Mouse (Mus musculus): ENCODE measurements around the gene Atp5j2.

Gene Atp5j2

DNA sequence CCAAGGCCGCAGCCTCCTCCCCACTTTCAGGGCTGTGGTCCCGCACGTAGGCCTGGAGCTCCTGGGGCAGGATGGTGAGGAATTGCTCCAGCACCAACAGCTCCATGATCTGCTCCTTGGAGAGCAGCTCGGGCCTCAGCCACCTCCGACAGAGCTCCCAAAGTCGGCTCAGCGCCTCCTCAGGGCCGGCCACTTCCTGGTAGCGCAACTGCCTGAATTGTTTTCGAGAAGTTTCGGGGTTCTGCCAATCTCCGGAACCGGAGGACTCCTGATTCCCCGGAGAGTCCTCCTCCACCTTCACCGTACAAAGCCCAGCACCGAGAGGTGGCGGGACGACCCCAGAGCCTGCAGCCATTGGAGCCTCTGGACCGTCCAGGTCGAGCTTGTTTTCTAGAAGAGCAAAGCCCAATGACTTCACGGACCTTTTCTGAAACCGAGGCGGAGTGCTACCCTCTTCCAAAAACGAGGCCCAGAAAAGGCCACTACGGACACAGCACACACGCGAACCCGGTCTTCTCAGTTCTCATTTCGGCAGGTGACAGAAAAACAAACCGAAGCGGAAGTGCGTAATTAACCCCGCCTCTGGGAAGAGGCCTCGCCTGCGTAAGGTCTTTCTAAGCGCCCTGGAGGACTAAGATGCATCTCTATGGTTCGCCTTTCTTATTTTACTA lies 9.6 kb upstream of the Atp5j2 start, which contains the start of gene Zkscan14:
Gene Zkscan14, minus strand, starts transcription at position 548 of the 671 bp plus-strand sequence.
- peak; percentile 74 for DNase-seq (ENCODE audit: low spot score)

DNA sequence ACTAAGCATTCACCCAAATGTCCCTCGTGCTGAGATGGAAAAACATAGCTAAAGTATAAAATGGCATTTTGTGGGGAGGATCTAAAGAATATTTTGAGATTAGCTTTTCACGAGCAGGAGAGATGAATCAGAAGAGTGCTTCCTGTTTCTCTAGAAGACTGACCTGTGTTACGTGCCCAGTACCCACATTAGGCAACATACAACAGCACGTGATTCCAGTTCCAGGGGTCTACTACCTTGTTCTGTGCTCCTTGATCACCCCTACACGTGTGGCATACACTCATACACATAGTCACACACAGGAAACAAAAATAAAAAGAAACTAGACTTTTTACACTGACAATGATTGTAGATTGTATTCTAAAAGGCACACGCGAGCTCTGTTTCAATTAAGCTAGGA lies 8.5 kb upstream of the Atp5j2 start:
- no peak for DNase-seq (ENCODE audit: low spot score)

DNA sequence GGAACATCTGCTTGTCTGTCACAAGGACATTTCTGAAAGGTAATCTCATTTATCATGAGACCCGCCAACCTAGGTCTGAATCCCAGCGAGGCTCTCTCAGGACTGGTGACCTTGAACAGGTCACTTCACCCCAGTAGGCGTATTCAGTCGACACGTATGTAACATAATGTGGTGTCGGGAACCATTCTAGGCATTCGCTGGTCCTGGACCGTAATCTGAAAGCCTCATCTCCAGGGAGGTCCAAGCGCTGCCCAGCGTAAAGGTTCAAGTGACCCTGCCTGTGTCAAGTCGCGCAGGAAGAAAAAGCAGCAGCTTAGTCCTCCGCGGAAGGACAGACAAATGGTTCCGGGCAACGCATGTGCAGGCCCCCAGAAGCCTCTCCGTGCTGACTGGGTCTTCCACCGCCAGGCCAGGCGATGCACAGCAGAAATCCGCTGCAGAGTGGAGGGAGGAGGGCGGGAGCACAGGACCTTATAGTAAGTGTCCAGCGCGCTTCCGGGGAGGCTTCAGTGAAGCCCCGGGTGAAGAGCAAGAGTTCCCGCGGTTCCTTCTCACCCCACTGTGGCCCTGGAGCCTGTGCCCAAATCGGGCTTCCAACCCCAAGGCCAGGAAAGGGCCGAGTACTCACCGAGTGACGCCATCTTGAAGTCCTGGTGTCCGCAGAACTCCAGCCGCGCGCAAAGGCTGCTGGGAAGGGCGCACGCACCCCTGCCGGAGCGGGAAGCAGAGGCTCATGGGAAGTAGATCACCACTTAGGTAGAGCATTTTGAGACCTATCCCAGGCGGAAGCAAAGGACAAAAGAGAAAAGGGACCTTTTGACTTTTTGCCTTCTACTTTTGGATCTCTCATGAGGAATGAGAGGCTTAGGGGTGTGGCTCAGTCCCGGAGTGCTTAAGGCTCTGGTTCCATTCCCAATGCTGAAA lies 725 bp downstream of the Atp5j2 start:
- DNase-seq (ENCODE audit: low spot score): peak; percentile 90

DNA sequence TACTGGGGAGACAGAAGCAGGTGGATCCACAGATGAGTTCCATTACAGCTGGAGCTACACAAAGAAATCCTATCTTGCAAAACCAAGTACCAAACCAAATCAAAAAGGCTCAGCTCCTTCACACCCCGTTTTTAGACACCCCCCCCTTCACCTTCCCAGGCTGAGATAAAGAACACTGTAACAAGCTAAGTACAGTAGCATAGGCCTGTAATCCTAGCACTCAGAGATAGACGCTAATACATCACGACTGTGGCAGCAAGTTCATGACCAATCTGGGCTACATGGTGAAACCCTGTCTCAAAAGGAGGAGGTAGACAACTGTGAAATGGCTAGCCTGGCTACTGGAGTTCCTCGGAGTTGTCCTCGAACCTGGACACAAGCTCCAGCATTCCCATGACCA lies 1.5 kb downstream of the Atp5j2 start:
- no peak for DNase-seq (ENCODE audit: low spot score)

DNA sequence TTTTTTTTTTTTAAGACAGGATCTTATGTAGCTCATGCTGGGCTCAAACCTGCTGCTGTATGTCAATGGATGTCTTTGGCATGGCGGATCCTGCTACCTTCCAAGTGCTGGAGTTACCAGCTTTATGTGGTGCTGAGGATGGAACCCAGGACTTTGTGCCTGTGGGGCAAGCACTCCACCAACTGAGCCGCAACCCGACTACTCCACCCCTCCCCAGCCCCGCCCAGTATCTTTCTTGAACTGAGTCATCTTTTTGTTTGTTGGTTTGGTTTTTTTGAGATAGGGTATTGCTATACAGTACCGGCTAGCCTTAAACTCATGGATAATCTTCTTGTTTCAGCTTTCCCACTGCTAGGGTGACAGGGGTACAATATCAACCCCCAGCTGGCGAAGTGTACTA lies 2.4 kb downstream of the Atp5j2 start:
- DNase-seq (ENCODE audit: low spot score): no peak

DNA sequence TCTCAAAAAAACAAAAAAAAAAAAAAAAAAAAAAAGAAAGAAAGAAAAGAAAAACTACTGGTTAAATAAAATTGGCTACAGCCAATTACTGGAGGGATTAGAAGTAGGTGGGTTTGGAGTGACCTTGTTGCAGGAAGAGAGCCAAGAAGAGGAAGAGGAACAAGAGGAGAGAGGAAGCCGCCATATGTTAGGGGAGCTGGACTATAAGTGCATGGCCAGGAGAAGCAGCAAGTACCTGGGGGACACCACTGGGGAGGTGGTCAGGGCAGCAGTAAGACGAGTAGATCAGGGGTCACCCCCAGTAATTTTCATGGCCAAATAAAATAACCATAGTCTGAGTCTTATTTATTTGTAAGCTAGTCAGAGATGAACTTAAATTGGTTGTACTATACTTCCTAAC lies 6.6 kb downstream of the Atp5j2 start:
- DNase-seq (ENCODE audit: low spot score): no peak

DNA sequence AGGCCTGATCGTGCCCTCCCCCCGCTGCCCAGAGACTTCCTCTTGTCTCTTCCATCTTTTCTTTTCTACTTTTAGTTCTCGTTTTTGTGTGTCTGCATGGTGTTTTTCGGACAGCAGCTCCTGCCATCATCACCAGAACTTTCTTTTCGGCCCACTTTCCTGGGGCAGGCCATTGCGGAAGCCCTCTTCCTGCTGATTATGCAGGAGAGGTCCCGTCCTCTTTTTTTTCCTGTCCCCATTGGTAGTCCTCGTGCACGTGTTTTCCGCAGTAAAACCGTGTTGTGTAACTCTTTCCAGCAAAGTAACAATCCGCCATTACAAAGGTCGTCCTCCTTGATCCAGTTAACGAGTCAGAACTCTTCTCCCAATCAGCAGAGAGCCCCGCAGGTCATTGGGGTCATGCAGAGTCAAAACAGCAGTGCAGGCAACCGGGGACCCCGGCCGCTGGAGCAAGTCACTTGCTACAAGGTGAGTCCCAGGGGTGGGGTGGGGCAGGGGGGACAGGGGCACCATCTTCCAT lies 13.3 kb downstream of the Atp5j2 start:
- DNase-seq (ENCODE audit: low spot score): no peak

DNA sequence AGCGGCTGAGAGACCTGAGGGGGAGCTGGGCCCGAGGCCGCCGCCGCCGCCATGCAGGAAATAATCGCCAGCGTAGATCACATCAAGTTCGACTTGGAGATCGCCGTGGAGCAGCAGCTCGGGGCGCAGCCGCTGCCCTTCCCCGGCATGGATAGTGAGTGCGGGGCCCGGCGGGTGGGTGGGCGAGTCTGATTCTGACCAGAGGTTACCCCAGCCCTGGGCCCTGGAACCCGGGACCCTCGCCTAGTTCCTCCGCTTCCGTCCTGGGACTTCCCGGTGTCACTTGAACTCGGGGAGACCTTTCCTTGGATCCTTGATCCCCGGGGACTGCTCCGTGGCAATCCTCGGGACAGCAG lies 24.6 kb downstream of the Atp5j2 start:
- DNase-seq (ENCODE audit: low spot score): no peak

DNA sequence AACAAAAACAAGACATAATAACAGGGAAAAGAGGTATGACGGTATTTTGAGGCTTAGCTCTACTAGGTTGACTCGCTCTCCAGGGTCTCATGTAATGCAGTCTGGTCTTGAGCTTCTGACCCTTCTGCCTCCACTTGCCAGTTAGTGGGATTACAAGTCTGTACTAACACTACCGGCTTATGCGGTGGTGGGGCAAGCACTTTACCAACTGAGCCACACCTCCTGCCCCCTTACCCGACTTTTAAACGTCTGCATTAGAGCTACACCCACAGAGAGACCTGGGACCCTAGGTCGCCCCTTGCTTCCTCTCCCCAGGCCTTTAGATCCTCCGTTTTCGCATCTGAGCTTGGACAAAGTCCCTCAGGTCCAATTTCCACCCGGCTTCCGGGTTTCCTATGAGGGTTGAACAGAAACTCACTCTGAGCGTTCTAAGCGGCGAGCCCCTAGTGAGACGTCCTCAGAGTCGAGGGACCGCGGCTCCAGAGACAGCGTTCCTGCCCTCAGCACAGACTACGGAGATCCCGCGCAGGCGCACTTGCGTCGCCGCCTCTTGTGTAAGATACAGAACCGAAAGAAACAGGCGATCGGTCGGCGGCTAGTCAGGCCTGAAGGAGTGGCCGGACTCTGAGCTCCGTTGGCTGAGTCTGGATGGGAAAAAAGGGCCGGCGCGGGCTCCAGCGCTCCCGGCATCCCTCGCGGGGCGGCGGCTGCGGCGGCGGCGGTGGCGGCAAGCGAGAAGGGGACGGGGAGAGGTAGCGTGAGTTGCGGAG lies 25.1 kb downstream of the Atp5j2 start, which contains the start of the genes Ptcd1 and Cpsf4:
Gene Ptcd1, minus strand, starts transcription at position 573 of the 770 bp plus-strand sequence.
Gene Cpsf4, plus strand, starts transcription at position 678 of the 770 bp plus-strand sequence.
- peak; percentile 99 for DNase-seq (ENCODE audit: low spot score)

DNA sequence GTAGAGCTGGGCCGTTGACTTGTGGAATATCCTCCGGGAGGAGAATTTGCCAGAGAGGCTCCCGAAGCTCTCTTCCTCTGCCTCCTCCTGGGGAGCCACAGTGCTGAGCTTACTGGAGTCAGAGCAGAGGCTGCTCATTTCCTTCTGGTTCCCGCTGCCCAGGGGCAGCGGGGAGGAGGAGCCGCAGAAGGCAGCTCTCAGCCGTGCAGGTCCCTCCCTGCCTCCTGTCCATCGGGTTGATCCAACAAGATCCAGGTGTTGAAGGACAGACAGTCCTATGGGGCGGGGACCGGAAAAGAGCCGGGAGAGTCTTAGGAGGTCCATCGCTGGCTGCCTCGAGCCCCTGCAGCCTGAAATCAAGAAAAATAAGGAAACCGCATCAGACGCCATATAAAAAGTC lies 26.7 kb downstream of the Atp5j2 start:
- DNase-seq (ENCODE audit: low spot score): no peak

DNA sequence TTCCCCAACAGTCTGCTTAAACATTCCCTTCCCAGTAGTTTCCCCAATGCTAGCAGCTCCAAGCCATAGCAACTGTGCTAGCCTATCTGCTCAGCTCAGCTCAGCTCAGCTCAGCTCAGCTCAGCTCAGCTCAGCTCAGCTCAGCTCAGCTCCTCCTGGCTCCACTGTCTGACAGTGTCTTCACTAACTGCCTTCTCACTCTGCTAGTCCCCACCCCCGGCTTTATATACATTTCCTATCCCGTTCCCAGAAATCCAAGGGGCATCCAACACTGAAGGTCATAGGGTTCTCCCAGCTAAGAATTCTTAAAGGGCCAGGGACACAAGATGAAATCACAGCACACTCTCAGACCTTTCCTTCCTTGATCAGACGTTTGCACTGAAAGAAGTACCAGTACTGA lies 27.2 kb downstream of the Atp5j2 start:
- no peak for DNase-seq (ENCODE audit: low spot score)

DNA sequence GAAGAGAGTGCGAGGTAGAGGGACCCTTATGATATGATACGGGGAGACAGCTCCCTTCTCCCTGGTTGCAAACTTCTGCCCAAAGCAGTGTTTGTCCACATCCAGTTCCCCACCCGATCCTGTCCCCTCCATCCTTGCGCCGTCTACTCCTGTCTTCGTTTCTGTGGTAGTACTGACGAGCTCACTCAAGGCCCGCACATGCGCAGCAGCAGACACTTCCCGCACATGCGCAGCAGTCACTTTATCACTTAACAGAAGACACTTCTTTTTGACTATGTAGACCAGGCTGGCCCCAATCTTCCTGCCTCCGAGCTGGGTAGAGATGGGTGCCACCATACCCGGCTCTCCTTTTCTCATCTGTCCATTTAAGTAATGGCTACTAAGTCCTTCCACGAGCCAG lies 30.5 kb downstream of the Atp5j2 start:
- no peak for DNase-seq (ENCODE audit: low spot score)

DNA sequence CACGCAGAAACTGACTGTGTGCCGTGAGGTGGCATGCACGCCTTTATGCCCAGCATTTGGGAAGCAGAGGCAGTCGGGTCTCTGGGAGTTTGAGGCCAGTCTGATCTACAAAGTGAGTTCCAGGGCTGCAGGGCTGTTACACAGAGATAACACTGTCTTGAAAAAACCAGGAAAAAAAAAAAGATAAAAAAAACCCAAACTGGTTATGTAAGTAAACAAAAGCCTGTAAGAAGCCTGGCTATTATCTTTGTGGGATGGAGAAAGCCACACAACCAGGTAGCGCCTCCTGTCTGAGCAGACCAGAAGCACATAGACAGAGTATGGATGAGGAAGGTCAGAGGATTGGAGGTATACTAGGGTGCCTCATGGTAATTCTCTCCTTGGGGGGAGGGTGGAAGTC lies 39.2 kb downstream of the Atp5j2 start:
- DNase-seq (ENCODE audit: low spot score): no peak

DNA sequence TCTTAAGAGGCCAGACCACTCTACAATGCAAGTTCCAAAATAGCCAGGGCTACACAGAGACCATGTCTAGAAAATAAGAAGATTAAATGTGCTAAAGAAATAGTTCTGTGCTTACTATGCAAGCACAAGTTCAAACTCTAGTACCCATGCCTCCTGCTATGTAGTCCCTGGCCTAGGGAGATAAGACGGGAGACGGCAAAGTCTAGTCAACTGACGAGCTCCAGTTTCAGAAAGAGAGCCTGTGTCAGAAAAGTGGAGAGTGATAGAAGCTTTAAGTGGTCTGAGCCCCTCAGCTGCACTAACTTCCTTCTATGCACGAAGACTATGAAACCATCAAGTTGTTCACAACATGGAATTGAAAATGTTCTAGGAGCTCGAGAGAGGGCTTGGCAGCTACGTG lies 42.6 kb downstream of the Atp5j2 start:
- DNase-seq (ENCODE audit: low spot score): no peak

DNA sequence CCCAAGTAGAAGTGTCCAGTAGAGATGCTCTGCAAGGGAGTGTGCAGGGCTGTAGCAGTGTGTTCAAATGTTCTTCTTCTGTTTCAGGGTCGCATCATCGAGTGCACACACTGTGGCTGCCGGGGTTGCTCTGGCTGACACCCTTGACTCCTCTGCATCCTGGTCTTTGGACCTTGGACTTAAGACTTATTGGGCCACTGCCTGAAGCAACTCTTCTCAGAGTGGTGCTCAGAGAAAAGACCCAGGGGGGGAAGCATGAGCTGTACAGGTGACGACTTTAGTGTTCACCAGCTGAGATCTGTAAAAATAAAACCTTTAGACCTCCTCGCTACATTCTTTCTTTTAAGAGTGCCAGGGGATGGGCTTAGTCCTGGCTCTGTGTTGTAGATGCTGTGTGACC lies 44.1 kb downstream of the Atp5j2 start:
- DNase-seq (ENCODE audit: low spot score): no peak

DNA sequence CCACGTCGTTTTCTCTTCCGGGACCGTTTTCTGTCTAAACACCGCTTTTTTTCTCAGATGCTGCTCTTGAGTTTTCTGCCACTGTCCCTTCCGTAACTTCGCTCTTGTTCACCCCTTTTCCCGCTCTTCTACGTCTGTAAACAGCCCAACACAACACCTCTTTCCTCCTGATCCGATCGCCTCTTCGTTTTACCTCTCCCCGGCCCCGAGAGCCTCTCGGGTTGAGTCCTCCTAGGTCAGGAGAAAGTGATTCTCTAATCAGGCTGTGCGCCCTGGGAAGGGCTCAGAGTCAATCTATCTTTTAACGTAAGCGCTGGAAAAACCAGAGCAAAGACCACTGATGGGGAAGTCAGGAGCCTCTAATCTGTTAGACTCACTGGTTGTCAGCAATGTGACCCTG lies 51.3 kb downstream of the Atp5j2 start:
- DNase-seq (ENCODE audit: low spot score): no peak

DNA sequence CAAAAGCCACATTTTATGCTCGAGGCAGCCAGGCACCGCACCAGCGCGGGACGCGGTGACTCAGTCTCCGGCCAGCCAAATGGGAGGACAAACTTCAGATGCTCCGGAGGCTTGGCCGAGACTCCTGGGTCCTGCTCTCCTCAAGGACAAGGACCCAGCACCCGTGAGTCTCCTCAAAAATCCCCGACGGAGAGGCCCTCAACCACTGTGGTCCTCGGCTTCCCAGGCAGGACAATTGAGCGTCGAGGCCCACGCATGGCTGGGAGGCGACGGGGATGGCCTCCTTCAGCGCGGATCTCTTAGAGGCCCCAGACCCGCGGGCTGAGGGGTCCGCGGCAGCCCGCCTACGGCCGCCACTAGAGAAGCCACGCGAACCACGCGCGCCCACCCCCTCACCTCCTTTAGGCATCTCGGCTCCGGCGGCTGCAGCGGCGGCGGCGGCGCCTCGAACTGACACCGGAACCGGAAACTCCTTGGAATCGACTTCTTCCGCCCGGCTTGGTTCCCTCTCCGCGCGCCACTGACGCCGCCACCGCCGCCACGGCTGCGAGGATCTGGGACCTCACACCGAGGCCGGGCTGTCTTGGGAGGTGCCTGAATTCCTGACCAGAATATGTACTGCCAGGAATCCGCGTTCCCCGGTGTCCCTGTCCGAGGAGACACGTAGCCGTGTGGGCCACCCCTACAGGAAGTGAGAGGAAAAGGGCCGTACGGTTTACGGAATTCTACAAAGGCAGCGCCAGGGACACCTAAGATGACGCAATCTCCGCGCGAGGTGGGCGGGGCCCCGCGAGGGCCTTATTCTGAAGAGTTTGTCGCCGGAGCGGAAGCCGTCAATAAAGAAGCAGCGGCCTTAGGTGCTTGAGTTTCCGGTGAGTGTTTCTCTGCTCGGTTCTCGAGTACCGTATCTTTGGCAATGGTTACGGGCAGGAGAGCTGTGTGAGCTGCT lies 52.0 kb downstream of the Atp5j2 start, which contains the start of the genes Pdap1 and Bud31:
Gene Pdap1, minus strand, starts transcription at position 668 of the 949 bp plus-strand sequence.
Gene Bud31, plus strand, starts transcription at position 792 of the 949 bp plus-strand sequence.
- peak; percentile 95 for DNase-seq (ENCODE audit: low spot score)

DNA sequence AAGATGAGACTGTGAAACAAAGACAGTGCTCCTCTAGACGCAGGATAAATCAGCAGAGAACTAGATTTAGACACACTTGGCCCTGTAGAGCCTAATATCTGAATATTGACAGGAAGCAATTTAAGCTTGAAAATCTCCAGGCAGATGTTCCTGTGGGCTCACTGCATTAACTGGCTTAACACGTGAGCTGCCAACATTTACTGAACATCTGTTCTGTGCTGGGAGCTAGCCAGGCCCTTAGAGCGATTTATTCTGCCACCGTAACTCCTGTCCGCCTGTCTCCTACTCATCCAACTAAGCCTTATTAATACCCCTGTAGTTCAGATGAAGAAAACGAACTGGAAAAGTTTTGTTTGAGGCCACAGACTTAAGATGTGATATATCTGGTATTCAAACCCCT lies 53.0 kb downstream of the Atp5j2 start:
- DNase-seq (ENCODE audit: low spot score): no peak

All from urinary bladder, postnatal 14 days (tissue).